Mouse (Mus musculus): ENCODE measurements around the gene Iqcf3.

DNA sequence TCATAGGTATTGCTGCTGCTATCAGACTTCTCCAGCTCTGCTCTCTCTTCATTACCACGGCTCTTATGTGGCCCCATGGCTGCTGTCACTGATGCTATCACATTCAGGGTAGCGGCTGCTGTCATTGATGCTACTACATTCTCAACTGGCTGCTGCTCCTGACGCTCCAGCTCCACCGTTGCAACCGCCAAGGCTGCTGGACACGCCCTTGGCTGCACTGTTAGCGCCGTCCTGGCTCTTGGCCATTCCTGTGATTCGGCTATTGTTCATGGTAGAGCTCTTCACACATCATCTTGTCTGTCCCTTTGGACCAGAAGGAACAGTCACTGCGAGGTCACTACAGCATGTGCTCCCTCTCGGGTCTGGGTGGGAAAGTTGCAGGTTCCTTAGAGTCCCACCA, 860 bp upstream of the Iqcf3 start:
- TF ChIP-seq CTCF (IDR thresholded peaks at IDR 0.05; ENCODE audit: borderline replicate concordance, insufficient read depth, low read length) (no peak), POLR2A (IDR thresholded peaks at IDR 0.05; ENCODE audit: low read depth, low read length) (no peak)

Data from embryonic fibroblast, embryonic 13.5 days (primary cell).